Mouse (Mus musculus) C2C12 (cell line): ENCODE results near the gene Olfr556. TPM values are rescaled to one million over a fixed set of nuclear protein-coding genes. Genes with fewer than 3 reads are reported as not detected.

Source experiments
- H3K27me3 ChIP-seq: one replicate; pipeline ENCODE4 v1.6.1; 2011; ENCODE audit not compliant: control insufficient read depth, insufficient read depth, insufficient read length
- H3K36me3 ChIP-seq: one replicate; pipeline ENCODE4 v1.6.1; 2011; ENCODE audit not compliant: control insufficient read depth, insufficient read depth
- H3K4me3 ChIP-seq: one replicate; pipeline ENCODE4 v1.5.1; 2011; ENCODE audit warnings: mild to moderate bottlenecking, control low read depth; ENCODE audit not compliant: poor library complexity, insufficient read depth, severe bottlenecking
- H3K79me2 ChIP-seq: one replicate; pipeline ENCODE4 v1.6.1; 2011; ENCODE audit not compliant: control insufficient read depth, insufficient read depth
- H3K79me3 ChIP-seq: one replicate; pipeline ENCODE4 v1.6.1; 2011; ENCODE audit warnings: low read depth, control low read depth
- H3ac ChIP-seq: one replicate; pipeline ENCODE3; 2011; ENCODE audit warnings: low read depth; ENCODE audit not compliant: control insufficient read depth, insufficient read length
- CEBPB ChIP-seq: IDR thresholded peaks from one replicate; pipeline ENCODE4 v1.6.1; 2011; ENCODE audit warnings: low read depth, mild to moderate bottlenecking, control low read depth, moderate library complexity
- CTCF ChIP-seq: IDR thresholded peaks from one replicate; pipeline ENCODE4 v1.5.1; 2011; ENCODE audit not compliant: control insufficient read depth, insufficient read depth, insufficient read length
- FOSL1 ChIP-seq: IDR thresholded peaks from one replicate; pipeline ENCODE4 v1.8.0; 2011; ENCODE audit warnings: mild to moderate bottlenecking, low read length; ENCODE audit not compliant: poor library complexity, insufficient read depth, severe bottlenecking
- MAX ChIP-seq: IDR thresholded peaks from one replicate; pipeline ENCODE4 v1.6.1; 2011; ENCODE audit warnings: mild to moderate bottlenecking, control low read depth
- MYOD1 ChIP-seq: IDR thresholded peaks from one replicate; pipeline ENCODE4 v1.6.1; 2011; ENCODE audit warnings: low read depth; ENCODE audit not compliant: control insufficient read depth, insufficient read length
- MYOG ChIP-seq: IDR thresholded peaks from one replicate; pipeline ENCODE4 v1.6.1; 2011; ENCODE audit not compliant: control insufficient read depth, insufficient read length; ENCODE audit errors: extremely low read depth
- USF1 ChIP-seq: IDR thresholded peaks from one replicate; pipeline ENCODE4 v1.6.1; 2011; ENCODE audit warnings: low read depth, mild to moderate bottlenecking, control low read depth, moderate library complexity
- polyA plus RNA-seq: library from polyadenylated mRNA; unstranded; fragments of >200 nt; fragmentation: generic; extraction: Trizol; gene quantifications from one replicate; pipeline ENCODE4 v1.2.1, GENCODE M21; 2012; ENCODE audit warnings: missing spikeins

Gene Olfr556
- polyA plus RNA-seq, 1 experiment = not detected

GRCm38 (mm10) chr7:102698461-102698860 lies 33.8 kb downstream of the Olfr556 start:
- Histone ChIP-seq H3K27me3 (no peaks in the 10 kb centered on the region), H3K79me2 (no peaks in the 10 kb centered on the region), H3K79me3 (no peaks in the 10 kb centered on the region), H3ac (no peak overlapping the region), H3K4me3 (no peak overlapping the region), H3K36me3 (no peaks in the 10 kb centered on the region)
- TF ChIP-seq USF1 (no peak), MYOD1 (no peak), CTCF (no peak), MAX (no peak), CEBPB (no peak), MYOG (no peak), FOSL1 (no peak)

GRCm38 (mm10) chr7:102701915-102702314 lies 37.2 kb downstream of the Olfr556 start, which contains the start of gene Olfr558:
Olfr558 (plus strand) TSS chr7:102702215.
- H3K27me3 ChIP-seq = no peaks in the 10 kb centered on the region
- no peaks in the 10 kb centered on the region for H3K79me3 ChIP-seq
- no peak within 1 kb of the TSS for H3K4me3 ChIP-seq
- H3ac ChIP-seq = no peak within 1 kb of the TSS
- no peaks in the 10 kb centered on the region for H3K36me3 ChIP-seq
- TF ChIP-seq FOSL1 = no peak
- no peak for TF ChIP-seq USF1
- no peak for TF ChIP-seq MYOD1
- no peak for TF ChIP-seq CTCF
- no peak for TF ChIP-seq CEBPB
- no peaks in the 10 kb centered on the region for H3K79me2 ChIP-seq

DNA sequence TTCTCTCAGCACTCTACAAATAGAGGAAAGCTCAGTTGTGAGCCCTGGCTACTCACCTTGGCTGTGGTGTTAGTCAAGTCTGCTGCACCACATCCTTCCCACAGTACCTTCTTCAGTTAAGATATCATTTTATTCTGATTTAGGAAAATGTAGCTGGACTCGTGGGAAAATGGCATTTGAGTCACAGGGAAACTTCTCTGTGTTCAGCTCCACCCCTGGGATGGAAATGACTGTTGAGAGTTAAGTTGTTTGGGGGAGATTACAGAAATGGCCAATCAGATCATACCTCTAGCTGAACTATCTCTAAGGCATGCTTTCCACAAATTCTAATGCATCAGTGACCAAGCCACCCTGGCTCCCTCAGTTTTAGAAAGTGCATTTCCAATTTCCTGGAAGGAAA lies 54.3 kb downstream of the Olfr556 start, which contains the start of gene Olfr33:
Olfr33 (minus strand) TSS at position 101 of the 400 bp plus-strand sequence.
- no peaks in the 10 kb centered on the region for H3K79me3 ChIP-seq
- no peaks in the 10 kb centered on the region for H3K36me3 ChIP-seq
- H3K4me3 ChIP-seq = no peak within 1 kb of the TSS
- TF ChIP-seq USF1 (no peak), FOSL1 (no peak), CEBPB (no peak), CTCF (no peak), MAX (no peak), MYOG (no peak), MYOD1 (no peak)
- no peaks in the 10 kb centered on the region for H3K79me2 ChIP-seq
- no peak within 1 kb of the TSS for H3ac ChIP-seq
- no peaks in the 10 kb centered on the region for H3K27me3 ChIP-seq

Other genes with a start within 250 kb of the Olfr556 start
- gene Rrm1, start 223.2 kb upstream of the Olfr556 start, polyA plus RNA-seq = 123 TPM
- 0.04 TPM for gene Olfr543, start 183.2 kb upstream of the Olfr556 start, polyA plus RNA-seq
- 0.01 TPM for gene Olfr544, start 176.6 kb upstream of the Olfr556 start, polyA plus RNA-seq
- not detected for gene Olfr545, start 165.3 kb upstream of the Olfr556 start, polyA plus RNA-seq
- not detected for gene Olfr547, start 130.2 kb upstream of the Olfr556 start, polyA plus RNA-seq
- not detected for gene Olfr548-ps1, start 124.0 kb upstream of the Olfr556 start, polyA plus RNA-seq
- not detected for gene Olfr549, start 115.0 kb upstream of the Olfr556 start, polyA plus RNA-seq
- 0.49 TPM for gene Trim21, start 99.4 kb upstream of the Olfr556 start, polyA plus RNA-seq
- gene Olfr550, start 93.5 kb upstream of the Olfr556 start, polyA plus RNA-seq = not detected
- gene Olfr551, start 73.0 kb upstream of the Olfr556 start, polyA plus RNA-seq = not detected
- gene Olfr552, start 67.1 kb upstream of the Olfr556 start, polyA plus RNA-seq = not detected
- gene Olfr553, start 46.7 kb upstream of the Olfr556 start, polyA plus RNA-seq = not detected
- gene Olfr554, start 26.5 kb upstream of the Olfr556 start, polyA plus RNA-seq = not detected
- not detected for gene Olfr555, start 6.1 kb upstream of the Olfr556 start, polyA plus RNA-seq
- 2.0 TPM for gene Trim68, start 22.4 kb downstream of the Olfr556 start, polyA plus RNA-seq
- gene Olfr557, start 31.0 kb downstream of the Olfr556 start, polyA plus RNA-seq = not detected
- gene Olfr558, start 37.3 kb downstream of the Olfr556 start, polyA plus RNA-seq = not detected
- gene Olfr33, start 54.2 kb downstream of the Olfr556 start, polyA plus RNA-seq = not detected
- gene Olfr559, start 62.6 kb downstream of the Olfr556 start, polyA plus RNA-seq = not detected
- not detected for gene Olfr560, start 94.5 kb downstream of the Olfr556 start, polyA plus RNA-seq
- not detected for gene Olfr78, start 94.6 kb downstream of the Olfr556 start, polyA plus RNA-seq
- not detected for gene Olfr561, start 106.3 kb downstream of the Olfr556 start, polyA plus RNA-seq
- not detected for gene Olfr564, start 138.6 kb downstream of the Olfr556 start, polyA plus RNA-seq
- not detected for gene Olfr566, start 193.9 kb downstream of the Olfr556 start, polyA plus RNA-seq
- not detected for gene Olfr568, start 212.2 kb downstream of the Olfr556 start, polyA plus RNA-seq
- not detected for gene Olfr569, start 226.0 kb downstream of the Olfr556 start, polyA plus RNA-seq
- not detected for gene Olfr570, start 229.7 kb downstream of the Olfr556 start, polyA plus RNA-seq